Mouse (Mus musculus): ENCODE measurements around the gene Atp1a2.

DNA sequence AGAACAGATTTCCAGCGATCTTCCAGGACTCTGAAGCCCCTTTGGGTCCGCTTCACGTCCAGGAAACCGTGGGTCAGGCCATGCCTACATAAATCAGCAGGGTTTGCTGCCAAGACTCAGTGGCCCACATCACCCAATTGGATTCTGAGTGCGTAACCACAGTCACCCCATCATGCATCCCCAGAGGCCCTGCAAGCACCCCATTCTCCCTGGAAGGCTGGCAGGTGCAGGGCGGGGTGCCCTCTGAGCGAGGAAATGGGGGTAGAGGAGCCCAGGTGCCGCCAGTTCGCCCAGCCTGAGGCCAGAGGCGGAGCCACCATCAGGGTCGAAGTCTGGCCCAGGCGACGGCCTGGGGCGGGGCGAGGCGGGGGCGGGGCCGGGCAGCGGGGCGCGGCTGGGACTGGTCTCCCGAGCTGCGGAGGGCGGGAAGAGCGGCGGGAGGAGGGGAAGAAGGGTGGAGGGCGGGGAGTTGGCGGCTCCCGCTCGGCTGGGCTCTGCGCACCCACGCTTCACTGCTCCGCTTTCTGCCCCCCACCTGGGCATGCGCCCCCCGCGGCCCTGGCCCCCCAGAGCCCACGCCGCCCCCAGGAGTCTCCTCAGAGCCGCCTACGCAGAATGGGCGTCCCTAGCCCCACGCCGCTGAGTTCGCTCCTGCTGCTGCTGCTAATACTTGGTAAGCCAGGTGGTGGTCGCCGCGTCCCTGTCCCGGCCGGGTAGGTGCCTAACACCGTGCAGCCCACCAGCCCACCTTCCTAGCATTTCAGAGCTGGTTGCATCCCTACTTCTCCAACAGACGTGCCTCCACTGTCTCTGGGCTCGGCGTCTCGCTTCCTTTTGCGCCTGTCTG is 14.3 kb upstream of the Atp1a2 start:
- TF ChIP-seq CTCF (IDR thresholded peaks at IDR 0.05; ENCODE audit: borderline replicate concordance, extremely low read depth, insufficient read depth, insufficient read length) (no peak), POLR2A (IDR thresholded peaks at IDR 0.05; ENCODE audit: borderline replicate concordance, extremely low read depth, insufficient read depth, insufficient read length, poor library complexity, severe bottlenecking) (peak; percentile 53; the same call in 1 of the 2 replicates)

All from brain, embryonic 14.5 days (tissue).